Mouse (Mus musculus) heart, embryonic 16.5 days (tissue): ENCODE results near the gene Pax3. TPM values are rescaled to one million over a fixed set of nuclear protein-coding genes. Genes with fewer than 3 reads are reported as not detected.

Source experiments
- ATAC-seq: fragments of 200-750 bp; cut with Nextera tagmentation; replicated peaks from 2 replicates; pipeline ENCODE4 v1.8.0; 2017; ENCODE audit warnings: moderate number of reproducible peaks; ENCODE audit not compliant: insufficient read depth, low FRiP score; ENCODE audit errors: extremely low read depth
- H3K27ac ChIP-seq: fragments of 300-500 bp; sonication (generic); 2 replicates; pipeline ENCODE4 v1.5.1; 2014; ENCODE audit warnings: mild to moderate bottlenecking, low read length, control low read depth, moderate library complexity
- H3K27me3 ChIP-seq: fragments of 300-500 bp; sonication (generic); 2 replicates; pipeline ENCODE4 v1.6.1; 2014; ENCODE audit warnings: low read length, mixed read lengths; ENCODE audit not compliant: control insufficient read depth, insufficient read depth
- H3K36me3 ChIP-seq: fragments of 300-500 bp; sonication (generic); 2 replicates; pipeline ENCODE4 v1.6.1; 2014; ENCODE audit not compliant: control insufficient read depth, insufficient read depth
- H3K4me1 ChIP-seq: fragments of 300-500 bp; sonication (generic); 2 replicates; pipeline ENCODE4 v1.6.1; 2014; ENCODE audit warnings: low read length, mixed read lengths; ENCODE audit not compliant: control insufficient read depth, insufficient read depth
- H3K4me2 ChIP-seq: fragments of 300-500 bp; sonication (generic); 2 replicates; pipeline ENCODE4 v1.6.1; 2014; ENCODE audit warnings: low read depth, mild to moderate bottlenecking, control low read depth, low read length
- H3K4me3 ChIP-seq: fragments of 300-500 bp; sonication (generic); 2 replicates; pipeline ENCODE4 v1.5.1; 2014; ENCODE audit warnings: mild to moderate bottlenecking, control low read depth, low read length
- H3K9ac ChIP-seq: fragments of 300-500 bp; sonication (generic); 2 replicates; pipeline ENCODE4 v1.6.1; 2014; ENCODE audit warnings: low read length, control low read depth
- H3K9me3 ChIP-seq: fragments of 300-500 bp; sonication (generic); replicated peaks from 2 replicates; pipeline ENCODE4 v1.6.1; 2016; ENCODE audit warnings: low read length; ENCODE audit not compliant: control insufficient read depth
- WGBS: fragments of 180-500 bp; shearing (Covaris S2); extraction: QIAGEN DNeasy Blood & Tissue Kit; methylation state at CpG from one replicate; pipeline ENCODE4 v1.1.7; 2014; 5-methylcytosine and 5-hydroxymethylcytosine counted together
- polyA plus RNA-seq: library from polyadenylated mRNA; unstranded; fragments of >200 nt; fragmentation: Nextera tagmentation; extraction: Ambion mirVana; gene quantifications from 2 replicates; pipeline ENCODE4 v1.2.1, GENCODE M21; 2015

Pax3 gene
- polyA plus RNA-seq, 1 experiment from 2014 or later = 0.04 TPM

DNA sequence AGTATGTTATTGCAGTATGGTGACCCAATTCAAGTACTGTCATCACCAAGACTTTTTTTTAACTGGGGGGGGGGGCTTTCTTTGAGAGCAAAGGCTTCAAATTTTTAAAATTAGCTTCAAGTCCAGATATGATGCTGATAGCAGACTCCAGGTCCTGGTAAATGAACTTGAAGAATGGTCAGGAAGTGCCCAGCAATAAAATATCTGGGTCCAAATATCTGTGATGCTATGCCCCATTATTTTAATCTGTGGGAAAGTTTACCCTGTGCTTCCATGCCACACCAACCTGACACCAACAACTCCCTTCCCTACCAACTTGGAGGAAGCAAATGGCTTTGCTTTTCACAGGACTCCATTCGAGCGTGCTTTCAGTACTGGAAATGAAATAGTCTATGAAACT is 8.6 kb downstream of the Pax3 start:
- Histone ChIP-seq H3K4me2 (no peak overlapping the region), H3K36me3 (no peaks in the 10 kb centered on the region), H3K4me3 (no peak overlapping the region), H3K9me3 (no peaks in the 10 kb centered on the region), H3K9ac (no peak overlapping the region), H3K27me3 (peaks cover 81% of the 10 kb centered on the region), H3K27ac (no peak overlapping the region), H3K4me1 (peaks cover 6% of the 10 kb centered on the region; the same call in 1 of the 2 replicates)
- 3% methylated on average over 2 of the region's 2 CpGs for WGBS
- ATAC-seq = no peak

- 12% methylated on average over 6 of the region's 6 CpGs for WGBS
- Histone ChIP-seq H3K27ac (no peak overlapping the region), H3K4me1 (peaks cover 6% of the 10 kb centered on the region; the same call in 1 of the 2 replicates), H3K4me2 (no peak overlapping the region), H3K27me3 (peaks cover 81% of the 10 kb centered on the region), H3K36me3 (no peaks in the 10 kb centered on the region), H3K9me3 (no peaks in the 10 kb centered on the region), H3K9ac (no peak overlapping the region), H3K4me3 (no peak overlapping the region)
- ATAC-seq = no peak
Observed at GRCm38 (mm10) chr1:78187788-78188173, 9.2 kb downstream of the Pax3 start.

DNA sequence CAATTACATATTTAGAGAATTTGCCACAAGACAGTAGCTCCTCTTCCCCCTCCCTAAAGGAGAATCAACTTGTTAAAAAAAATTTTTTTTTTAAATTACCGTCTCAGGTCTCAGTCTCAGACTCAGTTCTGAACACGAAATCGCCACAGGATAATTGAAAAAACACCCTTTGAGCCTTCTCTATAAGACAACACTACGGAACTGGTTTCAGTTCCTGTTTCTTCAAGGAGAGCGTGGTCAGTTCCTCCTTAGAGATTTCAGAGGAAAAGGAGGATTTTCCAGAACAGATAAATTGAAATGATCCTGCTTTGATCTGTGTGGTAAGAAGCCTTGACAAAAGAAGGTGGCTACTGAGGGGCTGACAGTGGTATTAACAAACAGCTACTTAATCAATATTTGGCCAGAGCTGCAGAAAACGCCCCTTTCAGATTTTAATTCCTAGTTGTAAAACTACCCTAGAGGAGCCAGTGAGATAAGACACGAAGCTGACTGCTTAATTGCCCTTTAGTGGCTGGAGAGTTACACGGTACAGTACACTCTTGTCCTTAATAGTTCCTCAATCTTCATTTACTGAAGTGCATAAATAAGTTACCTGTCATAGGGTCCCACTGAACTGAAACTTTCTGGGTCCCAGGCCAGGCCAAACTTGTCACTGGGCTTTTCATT is 9.7 kb downstream of the Pax3 start:
- Histone ChIP-seq H3K4me3 (no peak overlapping the region), H3K9me3 (no peaks in the 10 kb centered on the region), H3K4me2 (no peak overlapping the region), H3K36me3 (no peaks in the 10 kb centered on the region), H3K27ac (no peak overlapping the region), H3K9ac (no peak overlapping the region), H3K4me1 (peaks cover 6% of the 10 kb centered on the region; the same call in 1 of the 2 replicates), H3K27me3 (peaks cover 79% of the 10 kb centered on the region)
- ATAC-seq = no peak
- WGBS = 7% methylated on average over 8 of the region's 8 CpGs

- Histone ChIP-seq H3K27me3 (peaks cover 59% of the 10 kb centered on the region), H3K9ac (no peak overlapping the region), H3K4me1 (no peaks in the 10 kb centered on the region), H3K9me3 (no peaks in the 10 kb centered on the region), H3K4me3 (no peak overlapping the region), H3K27ac (no peak overlapping the region), H3K36me3 (no peaks in the 10 kb centered on the region), H3K4me2 (no peak overlapping the region)
- 53% methylated on average over 5 of the region's 5 CpGs for WGBS
- no peak for ATAC-seq
Observed at GRCm38 (mm10) chr1:78182954-78183353, 14.0 kb downstream of the Pax3 start.

DNA sequence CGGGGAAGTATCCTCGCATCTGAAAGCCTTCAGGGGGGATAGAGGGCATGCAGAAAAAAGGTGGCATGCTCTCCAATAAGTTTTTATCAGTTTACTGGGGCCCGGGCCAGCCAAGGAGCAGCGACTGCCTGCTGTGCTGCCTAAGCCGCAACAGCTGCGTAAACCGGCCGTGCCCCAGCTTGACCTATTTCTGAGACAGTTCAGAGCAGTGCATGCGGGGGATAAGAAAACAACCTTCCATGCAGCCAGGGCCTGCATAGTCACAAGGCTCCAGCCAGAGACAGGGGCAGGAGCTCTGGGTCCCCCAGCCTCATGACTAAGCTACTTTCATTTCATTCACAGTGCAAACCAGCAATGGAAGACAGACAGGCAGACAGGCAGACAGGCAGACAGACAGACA is 15.1 kb downstream of the Pax3 start:
- peak overlapping the region; percentile 27; the same call in 1 of the 2 replicates for H3K4me2 ChIP-seq
- no peaks in the 10 kb centered on the region for H3K4me1 ChIP-seq
- H3K9ac ChIP-seq = no peak overlapping the region
- H3K27ac ChIP-seq = no peak overlapping the region
- peaks cover 51% of the 10 kb centered on the region for H3K27me3 ChIP-seq
- H3K4me3 ChIP-seq = peak overlapping the region; percentile 25
- 20% methylated on average over 9 of the region's 9 CpGs for WGBS
- no peaks in the 10 kb centered on the region for H3K36me3 ChIP-seq
- no peaks in the 10 kb centered on the region for H3K9me3 ChIP-seq
- ATAC-seq = no peak

GRCm38 (mm10) chr1:78172334-78172733 is 24.6 kb downstream of the Pax3 start:
- no peak overlapping the region for H3K9ac ChIP-seq
- H3K9me3 ChIP-seq = no peaks in the 10 kb centered on the region
- no peak overlapping the region for H3K4me2 ChIP-seq
- WGBS = 43% methylated on average over 6 of the region's 6 CpGs
- H3K27me3 ChIP-seq = peaks cover 22% of the 10 kb centered on the region
- no peaks in the 10 kb centered on the region for H3K36me3 ChIP-seq
- H3K4me1 ChIP-seq = no peaks in the 10 kb centered on the region
- no peak overlapping the region for H3K4me3 ChIP-seq
- no peak overlapping the region for H3K27ac ChIP-seq
- ATAC-seq = no peak

GRCm38 (mm10) chr1:78171671-78172070 is 25.3 kb downstream of the Pax3 start:
- WGBS = 56% methylated on average over 1 of the region's 1 CpGs

GRCm38 (mm10) chr1:78170771-78171170 is 26.2 kb downstream of the Pax3 start:
- peaks cover 16% of the 10 kb centered on the region for H3K27me3 ChIP-seq
- 56% methylated on average over 9 of the region's 9 CpGs for WGBS

More at GRCm38 (mm10) chr1:78171671-78172070, 25.3 kb downstream of the Pax3 start:
- no peak for ATAC-seq
- peaks cover 20% of the 10 kb centered on the region for H3K27me3 ChIP-seq
- no peak overlapping the region for H3K9ac ChIP-seq
- no peaks in the 10 kb centered on the region for H3K36me3 ChIP-seq
- H3K9me3 ChIP-seq = no peaks in the 10 kb centered on the region
- H3K4me3 ChIP-seq = no peak overlapping the region
- no peak overlapping the region for H3K4me2 ChIP-seq
- H3K27ac ChIP-seq = no peak overlapping the region
- H3K4me1 ChIP-seq = no peaks in the 10 kb centered on the region

DNA sequence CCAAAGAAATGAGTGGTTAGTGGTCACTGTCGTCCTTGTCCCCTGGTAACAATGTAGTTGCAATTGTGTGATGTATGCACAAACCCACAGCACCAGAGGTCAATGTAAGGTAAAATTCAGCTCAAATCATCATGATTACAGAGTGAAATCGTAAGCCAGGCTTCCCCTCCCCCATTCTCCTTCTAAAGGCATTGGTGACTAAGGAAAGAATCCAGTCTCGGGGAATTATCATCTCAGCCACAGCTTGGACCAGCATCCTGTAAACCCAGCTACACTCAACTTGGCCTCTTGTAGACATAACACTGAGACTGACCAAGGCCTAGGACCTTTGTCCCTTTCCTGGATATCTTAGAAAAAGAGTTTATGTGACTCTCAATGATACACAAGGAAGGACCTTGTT is 28.1 kb downstream of the Pax3 start:
- Histone ChIP-seq H3K4me3 (no peak overlapping the region), H3K4me1 (no peaks in the 10 kb centered on the region), H3K9me3 (no peaks in the 10 kb centered on the region), H3K36me3 (no peaks in the 10 kb centered on the region), H3K27me3 (peaks cover 16% of the 10 kb centered on the region), H3K9ac (no peak overlapping the region), H3K4me2 (no peak overlapping the region), H3K27ac (no peak overlapping the region)
- WGBS = 52% methylated on average over 3 of the region's 3 CpGs
- no peak for ATAC-seq

More at GRCm38 (mm10) chr1:78170771-78171170, 26.2 kb downstream of the Pax3 start:
- Histone ChIP-seq H3K9ac (no peak overlapping the region), H3K9me3 (no peaks in the 10 kb centered on the region), H3K36me3 (no peaks in the 10 kb centered on the region), H3K27ac (no peak overlapping the region), H3K4me1 (no peaks in the 10 kb centered on the region), H3K4me2 (no peak overlapping the region), H3K4me3 (no peak overlapping the region)
- no peak for ATAC-seq
